Mouse (Mus musculus) adrenal gland, postnatal 4 days (tissue): ENCODE data around the gene Polr2l. TPM values are rescaled to one million over a fixed set of nuclear protein-coding genes. Genes with fewer than 3 reads are reported as not detected.
A peak's percentile ranks its signal among the peaks of the same experiment; 100 is the strongest.
"Not testable (repeated sequence)": the region's sequence is repeated elsewhere in the genome, so short reads cannot be mapped to it uniquely, and the experiment has no call there.

ENCODE experiments used
- DNase-seq, 2 experiments: peaks; one replicate each; pipeline ENCODE4 v3.0.0; 2021 to 2022; ENCODE audit warnings: low spot score in 2 of 2, mixed read lengths in 2 of 2
- total RNA-seq, 2 experiments: library from RNA; stranded (reverse); gene quantifications; 2 replicates each; pipeline ENCODE4 v1.2.3; 2021

The Polr2l gene
- total RNA-seq, 2 experiments from 2014 or later, result 57.7 to 61.2 TPM

DNA sequence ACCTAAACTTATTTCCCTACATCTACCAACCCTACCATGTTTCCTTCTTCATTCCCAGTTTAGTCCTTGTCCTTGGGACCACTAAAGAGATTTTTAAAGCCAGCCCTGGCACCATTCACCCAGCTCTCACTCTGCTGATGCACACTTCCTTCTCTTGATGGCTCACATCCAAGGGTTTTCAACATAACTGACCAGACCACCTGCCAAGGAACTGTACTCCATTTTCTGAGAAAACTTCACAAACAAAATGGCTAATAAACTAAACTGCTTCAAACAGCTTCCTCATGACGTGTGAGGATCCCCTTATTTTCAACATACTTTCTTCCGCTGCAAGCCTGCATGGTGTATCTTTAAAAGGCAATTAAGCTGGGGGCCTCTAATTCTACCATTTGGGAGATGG lies 21.3 kb downstream of the Polr2l start:
- no peak for DNase-seq

DNA sequence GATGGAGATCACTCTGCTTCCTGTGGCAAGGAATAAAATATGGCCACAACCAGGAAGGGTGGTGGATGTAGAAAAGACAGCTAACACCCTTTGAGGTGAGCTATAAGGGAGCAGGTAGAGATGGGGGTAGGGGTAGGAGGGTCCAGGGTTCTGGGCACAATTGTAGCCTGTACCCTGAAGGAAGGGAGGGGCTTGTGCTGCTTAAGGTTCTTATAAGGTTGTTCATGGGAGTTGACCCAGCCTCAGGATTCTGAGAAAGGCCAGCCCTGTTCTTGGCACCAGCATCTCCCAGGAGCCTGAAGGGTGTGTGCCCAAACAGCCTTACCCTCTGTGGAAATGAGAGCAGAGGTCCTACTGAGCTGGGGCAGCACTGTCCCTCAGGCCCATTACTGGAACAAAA lies 23.0 kb downstream of the Polr2l start:
- no peak for DNase-seq

DNA sequence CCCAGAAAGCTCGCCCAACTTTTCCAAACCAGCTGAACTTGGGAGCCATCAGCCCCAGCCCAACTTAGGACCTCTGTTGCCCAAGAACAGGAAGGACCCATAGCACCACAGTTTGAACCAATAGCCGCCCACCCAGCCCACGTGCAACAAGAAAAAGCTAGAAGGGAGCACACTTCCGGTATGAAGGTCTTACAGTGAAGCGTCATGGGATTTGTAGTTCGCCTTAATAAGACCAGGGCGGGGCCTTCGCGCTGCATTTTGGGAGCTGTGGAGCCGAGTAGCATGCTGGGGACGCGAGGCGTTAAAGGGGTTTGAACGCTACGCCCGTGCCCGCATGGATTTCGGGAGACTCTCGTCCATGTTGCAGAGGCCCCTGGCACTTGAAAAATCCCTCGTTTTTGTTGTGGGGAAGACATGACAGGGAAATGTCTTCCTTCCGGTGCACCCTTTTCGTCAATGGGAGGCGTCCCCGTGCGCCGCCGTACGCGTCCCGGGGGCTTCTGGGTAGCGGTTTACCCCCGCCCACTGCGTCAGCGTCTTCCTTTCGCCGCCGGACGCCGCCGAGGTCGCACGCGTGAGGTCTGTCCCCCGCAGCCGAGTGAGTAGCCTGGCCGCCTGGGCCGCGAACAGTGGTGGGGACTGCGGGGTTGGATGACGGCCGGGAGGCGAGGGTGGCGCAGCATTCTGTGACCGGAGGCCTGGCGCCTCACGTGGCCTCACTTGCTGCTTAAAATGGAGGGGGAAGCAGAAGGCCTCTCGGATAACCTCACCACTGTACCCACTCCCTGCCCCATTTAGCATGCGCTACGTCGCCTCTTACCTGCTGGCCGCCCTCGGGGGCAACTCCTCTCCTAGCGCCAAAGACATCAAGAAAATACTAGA lies 27.6 kb downstream of the Polr2l start, which contains the start of gene Rplp2:
TSS of gene Rplp2 (plus strand) at position 261 of the 882 bp plus-strand sequence.
- DNase-seq, result peak; percentile 89

DNA sequence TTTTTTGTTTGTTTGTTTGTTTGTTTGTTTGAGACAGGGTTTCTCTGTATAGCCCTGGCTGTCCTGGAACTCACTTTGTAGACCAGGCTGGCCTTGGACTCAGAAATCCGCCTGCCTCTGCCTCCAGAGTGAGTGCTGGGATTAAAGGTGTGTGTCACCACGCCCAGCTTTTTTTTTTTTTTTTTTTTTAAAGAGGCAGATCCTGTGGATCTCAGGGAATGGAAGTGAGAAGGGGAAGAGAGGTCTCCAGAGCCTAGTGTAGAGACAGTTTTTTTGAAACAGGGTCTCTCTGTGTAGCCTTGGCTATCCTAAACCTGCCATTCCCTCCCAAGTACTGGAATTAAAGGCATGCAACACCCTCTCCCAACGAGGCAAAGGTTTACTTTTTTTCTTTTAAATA lies 28.6 kb downstream of the Polr2l start:
- DNase-seq, result not testable (repeated sequence)

DNA sequence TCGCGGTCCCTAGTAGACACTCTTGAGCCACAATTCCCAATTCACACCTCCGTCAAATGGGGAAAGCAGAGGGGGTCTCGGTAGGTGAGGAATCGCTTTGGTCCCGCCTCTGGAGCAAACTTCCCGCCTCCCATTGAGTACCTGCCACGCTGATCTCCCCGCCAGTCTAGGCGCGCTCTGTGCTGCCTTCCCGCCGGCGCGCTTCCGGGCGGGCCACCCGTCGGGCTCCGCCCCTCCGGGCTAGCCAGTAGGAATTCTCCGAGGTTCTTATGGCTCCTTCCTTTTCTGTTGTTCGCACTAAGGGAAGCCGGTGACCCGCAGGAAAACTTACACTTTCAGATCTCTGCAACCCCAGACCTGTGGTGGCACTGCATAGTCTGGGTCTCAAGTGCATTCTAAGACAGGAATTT lies 31.1 kb downstream of the Polr2l start, which contains the start of gene Pidd1:
TSS of gene Pidd1 (minus strand) at position 198 of the 410 bp plus-strand sequence.
- DNase-seq, result peak in 1 of 2 experiments; percentile 37

DNA sequence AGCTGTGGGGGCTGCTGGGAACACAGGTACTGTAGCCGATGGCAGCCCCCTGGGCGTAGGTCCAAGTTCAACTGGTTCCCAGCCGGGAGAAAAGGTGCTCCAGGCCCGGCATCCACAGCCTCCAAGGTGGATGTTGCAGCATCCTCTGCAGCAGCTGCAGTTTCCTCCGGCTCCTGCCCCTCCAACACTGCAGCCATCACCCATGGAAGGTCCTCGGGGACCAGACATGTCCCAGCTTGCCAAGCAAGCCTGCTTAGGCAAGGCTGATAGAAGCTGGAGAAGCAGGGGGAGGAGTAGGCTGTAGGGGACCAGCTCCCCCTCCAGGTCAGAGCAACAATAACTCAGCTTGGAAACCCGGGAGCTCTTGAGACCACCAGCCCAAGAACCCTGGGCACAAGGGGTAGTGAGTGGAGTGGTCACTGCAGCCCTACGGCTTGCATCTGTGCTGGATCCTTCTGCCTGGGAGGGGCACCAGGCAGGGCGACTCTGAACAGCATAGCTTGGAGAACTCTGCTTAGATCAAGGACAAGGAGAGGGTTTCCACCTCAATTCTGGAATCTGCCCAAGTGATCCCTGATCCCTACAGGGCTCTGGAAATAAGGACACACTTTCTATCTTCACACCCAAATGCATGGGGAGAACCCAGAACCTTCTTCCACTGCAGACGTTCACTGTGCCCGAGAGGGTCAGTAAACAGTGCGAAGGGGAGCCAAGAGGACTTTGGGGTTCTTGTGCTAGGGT lies 31.7 kb downstream of the Polr2l start:
- no peak for DNase-seq

DNA sequence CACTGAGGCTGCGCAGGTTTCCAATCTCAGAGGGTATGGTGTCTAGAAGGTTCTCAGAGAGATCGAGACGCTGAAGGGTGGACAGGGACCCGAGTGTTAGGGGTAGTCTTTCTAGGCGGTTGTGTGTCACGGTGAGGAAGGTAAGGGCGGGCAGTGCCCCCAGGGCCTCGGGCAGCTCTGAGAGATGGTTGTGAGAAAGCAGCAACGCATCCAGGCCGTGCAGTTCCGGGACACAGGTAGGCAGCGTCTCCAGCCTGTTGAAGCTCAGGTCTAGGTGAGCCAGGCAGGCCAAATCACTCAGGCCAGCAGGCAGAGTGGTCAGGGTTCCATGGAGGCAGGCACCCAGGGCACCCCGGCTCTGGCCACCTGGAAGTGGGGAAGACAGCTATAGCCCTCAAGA lies 32.7 kb downstream of the Polr2l start:
- no peak for DNase-seq

DNA sequence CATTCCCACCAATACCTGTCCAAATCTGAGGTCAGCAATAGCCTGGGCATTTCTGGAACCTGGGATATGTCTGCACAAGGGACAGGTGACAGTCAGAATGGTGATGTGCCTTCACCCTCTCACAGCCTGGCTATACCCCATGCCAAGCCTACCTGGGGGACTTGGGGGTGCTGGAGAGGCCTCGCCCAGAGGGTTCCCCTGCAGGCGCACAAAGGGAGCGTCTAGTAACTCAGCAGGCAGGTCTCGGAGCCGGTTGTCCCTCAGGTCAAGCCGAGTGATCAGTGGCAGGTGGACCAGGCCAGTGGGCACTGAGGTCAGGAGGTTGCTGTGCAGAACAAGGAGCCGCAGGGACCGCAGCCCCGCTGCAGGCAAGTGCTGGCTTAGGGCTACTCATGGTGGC lies 33.5 kb downstream of the Polr2l start:
- DNase-seq, result no peak

DNA sequence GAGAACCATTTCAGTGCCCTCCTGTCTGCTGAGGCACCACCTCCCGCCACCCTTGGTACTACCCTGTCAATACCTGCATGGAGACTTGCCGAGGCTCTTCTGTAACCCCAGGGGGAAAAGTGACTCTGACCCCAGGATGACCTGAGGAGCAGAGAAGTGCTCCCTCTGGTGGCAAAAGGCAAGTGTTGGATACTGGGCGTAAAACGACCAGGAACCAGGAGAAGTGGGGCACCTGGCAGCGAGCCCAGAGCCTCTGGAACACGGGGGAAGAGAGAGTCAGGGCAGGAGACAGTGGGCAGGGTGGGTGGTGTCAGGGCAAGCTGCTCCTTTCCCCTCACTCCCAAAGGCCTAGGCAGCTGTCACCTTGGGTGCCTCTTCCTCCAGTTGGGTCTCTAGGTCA lies 34.3 kb downstream of the Polr2l start:
- peak in 1 of 2 experiments; percentile 47 for DNase-seq

DNA sequence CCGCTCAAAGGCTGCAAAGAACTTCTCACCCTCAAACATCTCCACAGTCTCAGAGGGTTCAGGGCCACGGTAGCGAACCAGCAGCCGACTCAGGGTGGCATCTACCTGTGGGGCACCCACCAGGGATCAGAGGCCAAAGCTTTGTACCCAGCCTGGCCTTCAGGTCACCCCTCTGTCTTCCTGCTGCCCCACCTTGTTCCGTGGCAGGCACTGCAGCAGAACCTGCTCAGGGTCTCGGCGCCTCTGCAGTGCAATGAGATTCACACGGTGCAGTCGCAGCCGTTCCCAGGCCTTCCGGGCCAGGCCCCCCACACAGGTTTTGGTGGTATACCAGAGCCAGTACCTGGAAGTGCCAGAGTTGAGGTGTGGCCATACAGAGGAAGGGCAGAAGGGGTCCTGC lies 35.1 kb downstream of the Polr2l start:
- DNase-seq, result no peak

DNA sequence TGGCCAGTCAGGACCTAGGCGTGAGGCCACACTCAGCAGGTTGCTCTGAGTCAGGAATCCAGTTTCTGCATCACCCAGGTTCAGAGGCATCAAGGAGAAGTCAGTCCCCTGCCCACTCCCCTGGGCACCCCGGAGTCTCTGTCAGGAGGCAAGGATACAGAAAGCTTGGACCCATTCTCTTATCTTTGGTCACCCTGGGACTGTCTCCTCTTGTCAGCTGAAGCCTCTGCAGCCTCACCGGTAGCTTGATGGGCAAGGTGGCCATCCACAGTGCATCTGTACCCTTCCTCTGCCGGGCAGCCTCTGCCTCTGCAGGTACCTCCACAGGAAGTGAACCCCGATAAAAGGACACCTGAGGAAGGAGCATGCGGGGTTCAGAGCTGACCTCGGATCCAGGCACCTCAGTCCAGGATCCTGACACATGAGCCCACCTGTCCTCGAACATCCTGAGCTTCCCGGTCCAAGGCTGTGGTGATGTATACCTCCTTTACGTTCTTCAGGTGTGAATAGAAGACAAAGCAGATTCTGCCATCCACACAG lies 35.7 kb downstream of the Polr2l start:
- no peak for DNase-seq

DNA sequence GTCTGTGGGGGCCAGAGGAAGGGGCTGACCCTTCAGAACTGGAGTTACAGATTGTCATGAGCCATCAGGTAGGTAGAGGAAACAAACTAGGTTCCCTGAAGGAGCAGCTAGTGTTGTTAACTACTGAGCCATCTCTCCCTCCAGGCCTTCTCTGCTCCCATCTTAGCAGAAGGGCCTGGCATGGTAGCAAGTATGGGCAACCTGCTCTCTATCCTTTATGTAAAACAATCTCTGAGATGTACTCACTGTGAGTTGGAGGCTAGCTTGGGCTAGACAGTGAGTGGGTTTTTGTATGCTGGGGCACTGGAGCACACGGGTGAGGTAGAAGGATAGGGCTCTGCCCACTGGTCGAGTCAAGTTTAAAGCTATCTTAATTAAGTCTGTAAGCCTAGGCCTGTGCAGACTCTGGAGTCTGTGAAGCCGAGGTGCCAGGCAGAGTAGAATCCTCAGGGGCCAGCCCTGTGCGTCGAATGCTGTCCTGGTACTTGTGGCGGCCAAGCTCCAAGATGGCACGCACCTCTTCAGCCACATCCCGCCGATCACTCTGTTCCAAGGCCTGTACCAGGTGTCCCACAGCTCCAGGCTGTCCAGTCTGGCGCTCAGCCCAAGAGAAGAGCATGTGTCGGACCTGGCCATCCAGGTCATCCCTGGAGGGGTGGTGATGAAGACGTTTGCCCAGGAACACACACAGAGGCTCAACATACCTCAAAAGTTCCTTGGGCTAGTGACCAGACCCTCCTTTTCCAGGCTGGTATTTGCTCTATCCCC lies 36.5 kb downstream of the Polr2l start:
- no peak for DNase-seq

DNA sequence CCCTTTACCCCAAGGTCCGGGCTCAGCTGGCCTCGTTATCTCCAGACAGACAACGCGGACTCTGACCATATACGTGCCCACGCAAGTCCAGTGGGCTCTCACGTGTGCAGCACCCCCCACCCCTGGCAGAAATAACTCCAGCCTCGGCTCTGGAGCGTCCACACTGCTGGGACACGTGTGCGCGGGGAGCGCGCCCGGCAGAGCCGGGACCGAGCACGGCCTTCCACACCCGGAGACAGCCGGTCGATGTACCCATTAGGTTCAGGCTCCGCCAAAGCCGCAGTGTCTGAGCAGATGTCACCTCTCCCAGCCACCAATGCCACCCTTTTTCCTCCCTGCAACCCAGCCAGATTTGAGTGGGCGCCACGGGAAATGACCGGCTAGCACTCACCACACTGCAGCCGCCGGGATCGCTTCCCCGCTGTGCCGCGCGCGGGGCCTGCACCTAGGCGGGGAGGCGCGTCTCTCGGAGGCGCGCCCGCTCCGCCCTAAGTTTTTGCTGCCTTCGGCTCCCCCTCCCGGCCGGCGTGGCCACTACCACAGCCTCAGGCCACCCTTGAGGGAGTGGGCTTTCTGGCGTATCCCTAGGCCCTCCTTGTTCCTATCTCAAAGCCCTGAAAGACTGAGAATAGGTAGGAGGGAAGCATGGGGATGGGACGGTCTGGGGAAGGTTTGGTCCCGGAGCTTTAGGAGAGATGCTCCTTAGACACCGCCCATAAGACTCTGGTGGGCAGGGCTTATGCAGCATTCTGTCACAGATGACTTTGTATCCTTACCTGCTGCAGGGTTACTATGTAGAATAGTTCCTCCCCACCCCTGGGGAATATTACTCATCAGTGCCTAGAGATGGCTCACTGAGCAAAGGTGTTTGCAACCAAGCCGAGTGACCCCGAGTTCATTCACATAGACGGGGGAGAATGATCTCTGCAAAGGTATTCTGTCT lies 37.5 kb downstream of the Polr2l start, which contains the start of gene Slc25a22:
TSS of gene Slc25a22 (minus strand) at position 715 of the 943 bp plus-strand sequence.
- peak; percentile 64 to 70 for DNase-seq

DNA sequence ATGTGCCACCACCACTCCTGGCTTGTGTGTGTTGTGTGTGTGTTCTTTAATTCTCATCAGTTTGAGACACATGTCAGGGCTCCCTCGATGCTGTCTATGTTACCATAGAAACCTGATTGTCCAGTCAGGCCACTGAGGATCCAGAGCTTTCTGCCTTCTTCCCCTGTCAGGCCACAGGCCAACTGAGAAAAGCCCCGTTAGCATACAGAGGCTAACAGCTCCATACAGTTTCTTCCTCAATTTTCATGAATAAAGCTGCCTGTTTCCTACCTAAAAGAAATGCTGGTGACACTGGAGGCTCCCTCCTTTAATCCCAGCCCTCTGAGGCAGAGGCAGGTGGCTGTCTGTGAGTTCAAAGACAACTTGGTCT lies 38.4 kb downstream of the Polr2l start:
- no peak for DNase-seq

DNA sequence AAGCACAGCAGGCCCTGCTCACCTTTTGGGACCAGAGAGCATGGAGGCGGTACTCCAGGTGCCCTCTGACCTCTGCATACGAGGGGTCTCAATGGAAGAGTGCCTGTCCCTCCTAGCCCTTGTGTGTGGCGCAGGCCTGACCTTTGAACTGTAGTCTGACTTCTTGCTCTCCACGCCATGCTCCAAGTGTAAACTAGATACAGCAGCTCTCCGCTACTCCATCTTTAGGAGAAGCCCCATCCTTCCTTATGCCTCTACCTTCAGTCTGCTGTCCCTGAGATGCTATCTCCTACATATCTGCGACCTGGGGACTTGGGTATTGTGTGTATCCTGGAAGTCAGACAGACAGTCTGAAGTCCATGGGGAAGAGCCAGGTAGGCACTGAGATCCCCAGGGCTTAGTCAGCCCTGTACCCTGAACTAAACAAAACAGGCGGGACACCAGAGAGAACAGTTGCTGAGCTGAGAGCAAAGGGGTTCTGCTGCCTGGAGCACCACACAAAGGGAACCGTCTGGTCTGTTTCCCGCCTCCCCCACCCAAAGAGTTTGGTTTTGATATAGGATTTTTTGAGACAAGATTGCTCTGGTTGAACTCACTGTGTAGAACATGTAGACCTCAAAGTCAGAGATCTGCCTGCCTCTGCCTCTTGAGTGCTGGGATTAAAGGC lies 38.9 kb downstream of the Polr2l start:
- DNase-seq, result no peak

DNA sequence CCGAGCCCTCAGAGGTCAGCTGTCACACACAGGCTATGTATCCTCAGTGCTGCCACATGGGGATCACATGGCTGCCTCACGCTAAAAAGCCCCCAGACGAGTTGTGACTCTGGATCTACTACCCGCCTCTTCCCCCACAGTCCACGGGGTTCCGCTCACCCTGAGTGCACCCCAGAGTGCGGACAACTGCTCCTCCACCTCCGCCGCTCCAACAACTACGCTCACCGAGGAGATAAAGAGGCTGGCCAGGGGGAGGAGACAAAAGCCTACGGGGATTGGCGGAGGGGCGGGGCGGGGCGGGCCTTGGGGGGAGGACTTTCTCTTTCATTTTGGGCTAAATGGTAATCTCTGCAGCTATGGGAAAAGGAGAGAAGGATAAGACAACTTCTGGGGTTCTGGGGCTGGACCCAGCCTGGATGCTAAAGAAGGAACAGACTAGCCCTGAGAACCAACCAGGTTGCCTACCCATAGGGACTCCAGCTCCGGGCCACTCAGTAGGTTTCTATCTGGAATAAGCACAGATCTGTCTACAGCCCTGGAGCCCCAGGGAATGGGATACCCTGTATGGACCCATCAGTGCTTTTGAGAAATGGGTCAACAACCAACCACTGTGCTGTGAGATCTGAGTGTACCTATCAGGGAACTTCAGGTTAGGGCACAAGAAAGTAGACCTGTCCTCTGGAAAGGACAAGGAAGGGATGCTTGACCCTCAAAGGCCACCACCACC lies 39.6 kb downstream of the Polr2l start:
- DNase-seq, result no peak

DNA sequence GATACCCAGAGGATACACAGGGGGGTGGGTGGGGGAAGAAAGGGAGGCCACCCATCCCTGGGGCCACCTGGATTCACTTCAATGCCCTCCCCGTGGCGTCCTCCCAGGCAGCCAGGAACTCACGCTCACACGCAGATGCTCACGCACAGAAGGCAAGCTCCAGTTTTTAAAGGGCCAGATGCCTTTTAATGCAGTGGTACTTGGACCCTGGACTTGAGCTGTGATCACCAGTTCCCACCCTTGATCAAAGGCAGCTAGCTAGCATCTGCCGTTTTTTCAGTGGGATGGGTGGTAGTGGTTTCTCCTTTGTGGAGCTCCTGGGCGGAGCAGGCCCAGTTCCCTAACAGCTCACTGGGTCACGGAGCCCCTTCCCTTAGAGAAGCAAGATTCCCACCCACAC lies 40.5 kb downstream of the Polr2l start:
- no peak for DNase-seq

DNA sequence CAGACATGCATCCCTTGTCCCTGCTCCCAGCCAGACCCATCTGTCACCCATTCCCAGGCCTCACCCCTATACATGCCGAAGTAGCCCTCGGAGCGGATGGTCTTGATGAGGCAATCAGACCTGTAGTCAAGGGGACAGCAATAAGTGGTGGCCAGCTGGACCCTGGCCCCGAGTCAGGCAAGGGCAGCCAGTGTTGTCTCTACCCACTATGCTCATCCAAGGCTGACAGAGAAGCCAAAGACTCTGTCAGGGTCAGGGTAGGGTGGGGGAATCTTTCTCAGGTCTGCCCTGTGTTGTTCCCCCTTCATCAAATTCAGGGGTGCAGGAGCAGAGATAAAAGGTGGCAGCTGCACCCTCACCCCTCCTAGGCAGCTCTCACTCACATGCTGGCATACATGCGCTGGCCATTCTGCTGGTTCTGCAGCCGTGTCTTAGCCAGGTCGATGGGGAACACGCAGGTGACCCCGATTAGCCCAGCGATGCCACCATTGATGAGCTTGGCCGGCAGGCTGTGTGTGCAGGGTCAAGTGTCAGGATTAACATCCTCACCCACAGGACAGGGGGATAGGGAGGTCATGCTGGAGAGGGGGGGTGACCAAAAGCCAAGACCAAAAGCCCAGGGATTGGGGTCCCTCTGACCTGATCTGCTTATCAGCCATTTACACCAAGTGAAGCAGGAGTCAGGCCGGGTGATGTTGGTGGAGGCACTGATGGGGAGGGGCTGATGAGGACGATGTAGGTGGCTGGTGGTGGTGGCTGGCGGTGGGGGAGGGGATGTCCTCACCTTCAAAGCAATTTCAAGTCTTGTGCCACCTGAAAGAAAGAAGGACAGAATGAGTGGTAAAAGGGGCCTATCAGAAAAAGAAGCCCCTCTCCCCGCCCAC lies 41.2 kb downstream of the Polr2l start:
- no peak for DNase-seq
